Mouse (Mus musculus) CH12.LX (cell line): ENCODE measurements around the gene Map3k9.

Experiments
- CTCF ChIP-seq, 2 experiments: IDR thresholded peaks in 1 of 2; conservative IDR thresholded peaks in 1 of 2; 2 replicates each; pipeline ENCODE4 v1.5.1; 2011 to 2012; ENCODE audit warnings: low read depth in 2 of 2, low read length in 2 of 2, improper control_type of control experiment in 1 of 2, inconsistent platforms in 1 of 2, mild to moderate bottlenecking in 1 of 2, moderate library complexity in 1 of 2
- ELF1 ChIP-seq: IDR thresholded peaks from 2 replicates; pipeline ENCODE4 v1.6.1; 2014; ENCODE audit warnings: low read depth, mild to moderate bottlenecking, inconsistent platforms, low read length, improper control_type of control experiment

GRCm38 (mm10) chr12:81806114-81806513 lies 25.1 kb upstream of the Map3k9 start:
- TF ChIP-seq CTCF (conservative IDR thresholded peaks at IDR 0.05 in 1 of 2, IDR thresholded peaks at IDR 0.05 in 1 of 2; ENCODE audit: low read depth in 2 of 2, low read length in 2 of 2) (no peak), ELF1 (no peak)
